Mouse (Mus musculus): Measurements from ENCODE around the gene Fbxo9.

DNA sequence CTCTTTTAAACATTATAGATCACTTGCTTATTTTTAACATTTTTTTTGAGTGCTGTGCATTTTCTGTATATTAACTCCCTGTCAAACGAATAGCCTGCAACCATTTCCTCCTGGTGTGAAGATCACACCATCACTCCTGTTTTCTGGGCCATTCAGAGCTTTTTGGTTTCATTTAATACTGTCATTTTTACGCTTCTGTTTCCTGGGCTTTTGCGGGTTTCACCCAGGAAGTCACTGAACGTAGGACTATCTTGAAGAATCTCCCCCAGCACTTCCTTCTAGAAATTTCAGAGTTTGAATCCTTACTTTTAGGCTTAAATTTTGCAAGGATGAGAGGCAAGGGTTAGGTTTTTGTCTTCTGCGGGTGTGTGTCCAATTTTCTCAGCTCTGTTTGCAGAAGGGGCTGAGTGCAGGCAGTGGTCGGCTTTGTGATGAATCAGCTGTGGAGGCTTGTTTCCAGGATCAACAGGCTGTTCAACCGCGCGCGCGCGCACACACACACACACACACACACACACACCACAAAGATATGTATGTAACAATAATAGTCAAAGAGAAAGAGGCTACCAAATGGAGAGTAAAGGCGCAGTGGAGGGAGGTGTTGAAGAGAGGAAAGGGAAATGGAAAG lies 35.0 kb downstream of the Fbxo9 start:
- TF ChIP-seq POLR2A (IDR thresholded peaks at IDR 0.05; ENCODE audit: insufficient read depth, low read length), result no peak
- no peak for TF ChIP-seq CTCF (IDR thresholded peaks at IDR 0.05; ENCODE audit: low read depth, low read length)
